Mouse (Mus musculus): ENCODE results near the gene Ttc9b.
"Not testable (repeated sequence)": the region's sequence is repeated elsewhere in the genome, so short reads cannot be mapped to it uniquely, and the experiment has no call there.

Ttc9b gene

GRCm38 (mm10) chr7:27635094-27635493, 18.6 kb upstream of the Ttc9b start:
- DNase-seq (ENCODE audit: low read depth, low spot score), result not testable (repeated sequence)

- peak; percentile 22 for DNase-seq (ENCODE audit: low read depth, low spot score)
Measured at GRCm38 (mm10) chr7:27644471-27644870, 9.2 kb upstream of the Ttc9b start.

- DNase-seq (ENCODE audit: low read depth, low spot score), result no peak
Measured at GRCm38 (mm10) chr7:27646516-27646915, 7.2 kb upstream of the Ttc9b start.

GRCm38 (mm10) chr7:27647281-27648002, 6.3 kb upstream of the Ttc9b start:
- DNase-seq (ENCODE audit: low read depth, low spot score), result no peak

GRCm38 (mm10) chr7:27649723-27650122, 4.0 kb upstream of the Ttc9b start:
- DNase-seq (ENCODE audit: low read depth, low spot score), result no peak

GRCm38 (mm10) chr7:27650949-27651348, 2.8 kb upstream of the Ttc9b start:
- peak; percentile 83 for DNase-seq (ENCODE audit: low read depth, low spot score)

- DNase-seq (ENCODE audit: low read depth, low spot score), result peak; percentile 68
Measured at GRCm38 (mm10) chr7:27654607-27655276, 1.0 kb downstream of the Ttc9b start.

GRCm38 (mm10) chr7:27655545-27655944, 1.8 kb downstream of the Ttc9b start:
- no peak for DNase-seq (ENCODE audit: low read depth, low spot score)

GRCm38 (mm10) chr7:27656600-27656999, 2.9 kb downstream of the Ttc9b start:
- no peak for DNase-seq (ENCODE audit: low read depth, low spot score)

- no peak for DNase-seq (ENCODE audit: low read depth, low spot score)
Measured at GRCm38 (mm10) chr7:27657824-27658395, 4.2 kb downstream of the Ttc9b start.

- DNase-seq (ENCODE audit: low read depth, low spot score), result no peak
Measured at GRCm38 (mm10) chr7:27658712-27659663, 5.3 kb downstream of the Ttc9b start.

GRCm38 (mm10) chr7:27662038-27662437, 8.3 kb downstream of the Ttc9b start:
- no peak for DNase-seq (ENCODE audit: low read depth, low spot score)

GRCm38 (mm10) chr7:27673064-27673574, 19.4 kb downstream of the Ttc9b start:
- DNase-seq (ENCODE audit: low read depth, low spot score), result no peak

- DNase-seq (ENCODE audit: low read depth, low spot score), result peak; percentile 30
Measured at GRCm38 (mm10) chr7:27673575-27674131, 19.9 kb downstream of the Ttc9b start.

GRCm38 (mm10) chr7:27674195-27674521, 20.4 kb downstream of the Ttc9b start:
- no peak for DNase-seq (ENCODE audit: low read depth, low spot score)

GRCm38 (mm10) chr7:27674522-27675221, 21.0 kb downstream of the Ttc9b start, which contains the start of gene Map3k10:
Gene Map3k10, minus strand, starts transcription at chr7:27674598.
- DNase-seq (ENCODE audit: low read depth, low spot score), result peak; percentile 95

- DNase-seq (ENCODE audit: low read depth, low spot score), result no peak
Measured at GRCm38 (mm10) chr7:27675222-27675612, 21.5 kb downstream of the Ttc9b start.

- no peak for DNase-seq (ENCODE audit: low read depth, low spot score)
Measured at GRCm38 (mm10) chr7:27683218-27683617, 29.5 kb downstream of the Ttc9b start.

GRCm38 (mm10) chr7:27685220-27685619, 31.5 kb downstream of the Ttc9b start:
- no peak for DNase-seq (ENCODE audit: low read depth, low spot score)

- peak; percentile 54 for DNase-seq (ENCODE audit: low read depth, low spot score)
Measured at GRCm38 (mm10) chr7:27685681-27686080, 32.0 kb downstream of the Ttc9b start.

- DNase-seq (ENCODE audit: low read depth, low spot score), result no peak
Measured at GRCm38 (mm10) chr7:27687043-27687442, 33.3 kb downstream of the Ttc9b start.

Data from CD4-positive, CD25-positive, alpha-beta regulatory T cell, adult 2 months (primary cell).